Mouse (Mus musculus) layer of hippocampus, adult 9-10 months (tissue): ENCODE data around the gene Stx16.

Experiments
- DNase-seq: peaks from one replicate; pipeline ENCODE4 v3.0.0; 2022; ENCODE audit warnings: low spot score

Gene Stx16

DNA sequence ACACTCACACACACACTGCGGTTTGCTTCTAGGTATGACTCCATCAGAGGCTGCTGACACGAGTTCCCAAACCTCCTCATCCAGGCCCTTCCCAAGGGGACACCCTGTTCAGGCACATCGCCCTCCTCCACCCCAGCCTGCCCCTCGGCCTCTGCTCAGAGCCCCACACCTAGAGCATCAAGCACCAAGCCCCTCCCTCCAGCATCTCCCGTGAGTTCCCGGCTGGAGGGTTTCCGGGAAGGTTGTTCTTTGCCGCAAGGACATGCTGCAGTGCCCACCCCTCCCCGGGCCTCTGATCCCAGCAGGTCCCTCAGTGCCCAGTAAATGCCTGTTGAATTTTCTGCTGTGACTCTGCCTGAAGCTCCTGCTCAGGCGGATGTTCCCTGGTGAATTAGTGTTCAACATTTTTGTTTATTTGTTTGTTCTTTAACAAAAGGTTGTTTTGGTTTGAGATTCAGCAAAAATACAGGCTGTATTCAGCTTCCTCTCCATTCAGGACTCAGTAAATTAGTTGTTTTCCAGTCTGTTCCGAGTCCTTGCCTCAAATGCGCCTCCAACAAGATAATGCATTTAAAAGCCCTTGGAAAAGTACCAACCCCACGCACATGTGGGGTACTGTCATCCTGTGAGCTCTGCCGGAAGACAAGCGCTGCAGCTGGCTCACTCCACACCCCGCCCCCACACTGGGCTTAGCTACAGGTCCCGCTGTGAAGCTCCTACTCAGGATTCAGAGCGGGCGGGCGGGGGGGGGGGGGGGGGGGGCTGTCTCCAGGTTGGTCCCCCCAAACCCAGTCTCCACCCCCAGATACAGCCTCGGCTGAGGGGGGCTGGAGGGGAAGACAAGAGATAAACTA lies 50.6 kb downstream of the Stx16 start:
- no peak for DNase-seq

DNA sequence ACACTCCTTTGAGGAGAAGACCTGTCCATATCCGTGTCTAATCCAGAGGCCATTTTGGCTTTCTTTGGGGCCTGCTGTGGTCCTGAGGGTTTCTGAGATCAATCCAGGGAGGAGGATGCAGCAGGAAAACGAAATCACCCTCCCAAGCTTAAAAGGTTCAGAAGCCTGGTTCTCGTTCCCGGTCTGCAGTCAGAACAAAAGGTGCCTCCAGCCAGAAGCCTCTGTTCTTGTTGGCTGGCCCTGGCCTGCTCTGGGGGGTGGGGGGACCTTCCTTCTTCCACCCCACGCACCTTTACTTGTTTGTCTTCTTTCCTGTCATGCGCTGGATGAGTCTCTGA lies 51.2 kb downstream of the Stx16 start:
- DNase-seq = no peak

DNA sequence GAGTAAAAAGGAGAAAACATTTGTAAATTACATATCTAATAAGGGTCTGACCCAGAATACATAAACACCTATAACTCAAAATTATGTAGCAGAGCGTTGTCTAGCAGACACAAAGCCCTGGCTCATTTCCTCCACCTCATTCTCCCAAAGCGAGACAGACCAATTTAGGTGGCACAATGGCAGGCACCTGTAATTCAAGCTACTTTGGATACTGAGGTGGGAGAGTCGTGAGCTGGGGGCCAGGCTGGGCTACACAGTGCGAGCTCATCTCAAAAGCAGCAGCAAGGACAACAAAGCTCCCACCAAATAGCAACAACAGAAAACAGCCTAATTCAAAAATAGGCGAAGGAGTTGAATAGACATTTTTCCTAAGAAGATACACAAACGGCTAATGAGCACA lies 52.8 kb downstream of the Stx16 start:
- DNase-seq = no peak

DNA sequence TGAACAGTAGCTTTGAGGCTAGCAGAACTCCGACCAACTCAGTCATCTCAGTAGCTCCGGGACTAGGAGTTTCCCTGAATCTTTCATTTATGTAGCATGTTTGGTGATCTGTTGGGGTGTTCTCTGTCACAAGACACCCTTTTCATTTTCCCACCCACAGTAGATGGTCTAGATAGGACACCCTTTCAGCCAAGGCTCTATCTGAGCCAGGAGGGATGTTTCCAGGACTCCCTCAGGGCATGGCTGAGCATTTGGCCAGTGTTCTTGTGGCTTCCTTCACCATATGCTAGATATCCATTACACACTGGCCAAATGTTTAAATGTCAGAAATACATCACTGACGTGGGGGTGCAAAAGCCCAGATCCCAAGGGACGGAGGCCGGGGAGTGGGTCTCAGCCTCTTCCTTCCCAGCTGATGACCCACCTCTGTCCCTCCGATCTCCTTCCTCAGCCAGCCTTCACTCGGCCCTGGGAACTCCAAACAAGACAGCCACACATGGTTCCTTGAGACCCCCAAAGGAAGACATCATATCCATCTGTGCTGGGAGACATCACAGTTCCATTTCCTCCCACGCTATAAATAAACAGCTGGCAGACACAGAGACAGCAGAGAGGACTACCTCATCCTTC lies 54.5 kb downstream of the Stx16 start:
- no peak for DNase-seq

DNA sequence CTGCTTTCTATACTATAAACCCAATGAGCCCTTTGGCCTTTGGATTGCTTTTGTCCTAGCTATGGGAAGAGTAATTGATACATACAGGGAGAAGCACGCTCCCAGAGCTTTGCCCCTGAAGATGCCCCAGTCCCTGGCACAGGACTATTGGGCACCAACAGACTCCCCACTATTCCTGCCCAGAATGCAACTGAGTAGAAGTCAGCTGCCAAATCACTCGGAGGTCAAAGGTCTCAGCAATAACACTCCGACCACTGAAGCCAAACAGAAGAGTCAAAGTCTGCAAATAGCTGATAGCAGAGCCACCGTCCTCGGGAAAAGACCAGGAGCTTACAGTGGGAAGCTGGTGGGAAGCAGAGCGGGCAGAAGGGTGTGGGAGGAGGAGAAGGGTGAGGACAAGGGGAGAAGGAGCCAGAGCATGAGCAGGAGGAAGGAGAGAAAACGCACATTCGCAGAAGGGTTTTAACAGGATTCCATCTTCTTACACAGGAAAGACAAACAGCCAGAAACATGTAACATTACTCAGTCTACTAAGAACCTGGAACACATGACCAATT lies 56.4 kb downstream of the Stx16 start:
- DNase-seq = no peak
